Mouse (Mus musculus) CD4-positive, CD25-positive, alpha-beta regulatory T cell, adult 4 months (primary cell): Measurements from ENCODE around the gene AV320801. TPM values are rescaled to one million over a fixed set of nuclear protein-coding genes. Genes with fewer than 3 reads are reported as not detected.
"Not testable (repeated sequence)": the region's sequence is repeated elsewhere in the genome, so short reads cannot be mapped to it uniquely, and the experiment has no call there.

Experiments used
- ATAC-seq: one replicate; pipeline ENCODE4 v1.8.0; 2017
- polyA plus RNA-seq, 2 experiments: library from polyadenylated mRNA; unstranded; fragments of 100-300 nt; shearing (Covaris generic); gene quantifications; one replicate each; pipeline ENCODE4 v1.2.1; 2017

Gene AV320801
- polyA plus RNA-seq = under 1 TPM in 1 of 2 experiments, not detected in 1; 0.22 TPM

DNA sequence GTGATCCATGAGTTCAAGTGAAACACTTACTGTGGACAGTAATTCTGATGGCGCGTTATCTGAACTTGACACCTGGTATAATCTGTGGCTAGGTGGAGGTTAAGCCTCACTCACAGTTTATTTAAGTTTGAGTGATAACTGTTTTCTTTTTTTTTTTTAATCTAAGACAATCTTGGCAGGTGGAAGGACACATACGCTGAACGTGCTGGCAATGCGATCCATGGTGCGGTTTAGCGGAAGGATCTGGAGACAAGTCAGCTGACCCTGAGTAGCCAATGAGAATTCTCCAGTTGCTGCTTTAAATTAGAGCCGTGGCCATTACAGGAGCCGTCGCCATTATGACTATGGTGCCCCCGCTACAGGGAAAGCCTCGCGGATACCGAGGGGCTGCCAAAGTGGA is at the start of gene AV320801:
AV320801 (plus strand) TSS at position 301 of the 400 bp plus-strand sequence.
- ATAC-seq = not testable (repeated sequence)

DNA sequence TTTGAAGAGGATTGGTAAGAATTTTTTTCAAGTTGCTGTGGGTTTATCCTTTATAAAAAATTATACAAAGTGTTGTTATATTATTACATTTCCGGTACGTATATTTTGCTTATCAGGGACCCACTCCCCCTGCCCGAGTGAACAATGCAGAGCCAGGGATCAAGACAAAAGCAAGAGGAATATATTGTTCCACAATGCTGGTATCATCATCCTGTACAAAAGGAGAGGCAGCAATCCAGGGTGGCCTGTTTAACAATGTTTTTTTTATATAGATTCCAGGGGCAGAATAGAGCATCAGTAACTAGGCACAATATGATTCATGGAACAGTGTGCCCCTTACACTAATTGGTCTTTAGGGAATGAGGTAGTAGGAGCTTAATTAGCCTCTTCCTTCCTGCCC is 30.2 kb upstream of the AV320801 start:
- not testable (repeated sequence) for ATAC-seq

DNA sequence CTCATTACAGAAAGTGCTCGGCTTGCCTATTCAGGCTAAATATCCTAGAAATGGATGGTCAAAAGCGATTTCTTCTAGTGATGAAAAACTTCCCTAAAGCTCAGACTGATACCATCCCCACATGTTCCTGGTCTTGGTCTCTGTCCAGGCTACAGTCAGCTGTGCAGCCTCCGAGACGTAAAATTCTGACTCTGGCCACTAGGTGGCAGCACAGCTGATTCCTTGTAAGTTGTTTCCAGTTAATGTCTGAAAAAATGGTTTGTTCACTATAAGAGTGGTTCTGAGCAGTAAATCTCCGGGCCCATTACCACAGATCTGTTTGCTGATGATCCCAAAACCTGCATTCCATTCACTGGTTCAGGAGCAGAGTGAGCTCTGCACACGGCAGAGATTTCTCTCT is 12.5 kb upstream of the AV320801 start:
- not testable (repeated sequence) for ATAC-seq

DNA sequence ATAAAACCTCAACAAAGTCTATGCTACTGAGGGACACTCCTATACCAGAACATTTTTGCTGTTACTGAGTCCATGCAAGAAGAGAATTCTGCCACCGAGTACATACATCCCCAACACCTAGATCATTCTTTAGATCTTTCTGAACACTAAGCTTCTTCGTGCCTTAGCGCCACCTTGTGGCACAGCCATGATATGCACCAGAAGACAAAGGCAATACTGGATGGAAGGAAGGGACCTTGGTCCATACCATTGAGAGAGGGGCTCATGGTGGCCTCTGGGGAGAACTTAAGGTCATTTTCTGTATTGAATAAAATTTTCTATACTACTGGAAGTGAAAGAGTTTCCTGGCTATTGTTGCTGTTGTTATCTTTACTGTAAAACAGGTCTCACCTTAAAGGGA is 11.2 kb upstream of the AV320801 start:
- ATAC-seq = not testable (repeated sequence)

Other genes starting within 250 kb of the AV320801 start
- gene Pramel3, start 192.3 kb upstream of the AV320801 start, polyA plus RNA-seq = not detected
- gene Gm5128, start 121.3 kb upstream of the AV320801 start, polyA plus RNA-seq = not detected
- under 1 TPM in 1 of 2 experiments, not detected in 1; 0.35 TPM for gene Gm7903, start 60.8 kb upstream of the AV320801 start, polyA plus RNA-seq
- not detected for gene Nxf7, start 104.2 kb downstream of the AV320801 start, polyA plus RNA-seq
- not detected for gene Prame, start 133.1 kb downstream of the AV320801 start, polyA plus RNA-seq
- under 1 TPM in 1 of 2 experiments, not detected in 1; 0.24 TPM for gene Tcp11x2, start 199.2 kb downstream of the AV320801 start, polyA plus RNA-seq
- gene Tmsb15a, start 230.7 kb downstream of the AV320801 start, polyA plus RNA-seq = not detected
- gene Armcx5, start 248.1 kb downstream of the AV320801 start, polyA plus RNA-seq = 10 to 100 TPM; 10.2 to 20.5 TPM
- gene Gprasp1, start 248.1 kb downstream of the AV320801 start, polyA plus RNA-seq = 10 to 100 TPM; 22.7 to 31.9 TPM